Mouse (Mus musculus) CH12.LX (cell line): ENCODE data around the gene Ppfibp2.

Experiments used
- CTCF ChIP-seq, 2 experiments: IDR thresholded peaks in 1 of 2; conservative IDR thresholded peaks in 1 of 2; 2 replicates each; pipeline ENCODE4 v1.5.1; 2011 to 2012; ENCODE audit warnings: low read depth in 2 of 2, low read length in 2 of 2, improper control_type of control experiment in 1 of 2, inconsistent platforms in 1 of 2, mild to moderate bottlenecking in 1 of 2, moderate library complexity in 1 of 2
- GABPA ChIP-seq: IDR thresholded peaks from 2 replicates; pipeline ENCODE4 v1.6.1; 2012; ENCODE audit warnings: low read depth, low read length, improper control_type of control experiment, inconsistent platforms; ENCODE audit not compliant: insufficient replicate concordance
- POLR2A ChIP-seq: IDR thresholded peaks from 2 replicates; pipeline ENCODE4 v1.6.1; 2011; ENCODE audit warnings: low read depth, mild to moderate bottlenecking, improper control_type of control experiment, low read length

GRCm38 (mm10) chr7:107663621-107664020 is 68.6 kb downstream of the Ppfibp2 start:
- TF ChIP-seq GABPA = no peak
- no peak for TF ChIP-seq CTCF (conservative IDR thresholded peaks at IDR 0.05 in 1 of 2, IDR thresholded peaks at IDR 0.05 in 1 of 2; ENCODE audit: low read depth in 2 of 2, low read length in 2 of 2)
- TF ChIP-seq POLR2A = no peak
